Mouse (Mus musculus) midbrain, postnatal 0 days (tissue): ENCODE results near the gene Haus5. TPM values are rescaled to one million over a fixed set of nuclear protein-coding genes. Genes with fewer than 3 reads are reported as not detected.

Source experiments
- ATAC-seq: fragments of 200-750 bp; cut with Nextera tagmentation; 2 replicates; pipeline ENCODE4 v1.8.0; 2017; ENCODE audit warnings: moderate number of reproducible peaks, mild to moderate bottlenecking, moderate TSS enrichment, moderate library complexity; ENCODE audit not compliant: low FRiP score
- DNase-seq: peaks from one replicate; pipeline ENCODE4 v3.0.0-alpha.2; 2015; ENCODE audit warnings: low spot score
- H3K27ac ChIP-seq: fragments of 300-500 bp; sonication (generic); 2 replicates; pipeline ENCODE4 v1.5.1; 2014; ENCODE audit warnings: low read depth, mild to moderate bottlenecking, low read length, mixed read lengths
- H3K27me3 ChIP-seq: fragments of 300-500 bp; sonication (generic); 2 replicates; pipeline ENCODE4 v1.6.1; 2014; ENCODE audit warnings: low read length, control low read depth, mixed read lengths; ENCODE audit not compliant: insufficient read depth
- H3K36me3 ChIP-seq: fragments of 300-500 bp; sonication (generic); 2 replicates; pipeline ENCODE4 v1.6.1; 2014; ENCODE audit warnings: low read length, control low read depth, mixed read lengths; ENCODE audit not compliant: insufficient read depth
- H3K4me1 ChIP-seq: fragments of 300-500 bp; sonication (generic); 2 replicates; pipeline ENCODE4 v1.6.1; 2014; ENCODE audit warnings: mild to moderate bottlenecking, control low read depth, antibody characterized with exemption, low read length, mixed read lengths; ENCODE audit not compliant: insufficient read depth
- H3K4me2 ChIP-seq: fragments of 300-500 bp; sonication (generic); 2 replicates; pipeline ENCODE4 v1.6.1; 2014; ENCODE audit warnings: low read depth, mild to moderate bottlenecking, low read length, mixed read lengths; ENCODE audit not compliant: poor library complexity, severe bottlenecking
- H3K4me3 ChIP-seq: fragments of 300-500 bp; sonication (generic); 2 replicates; pipeline ENCODE4 v1.5.1; 2014; ENCODE audit warnings: low read depth, mild to moderate bottlenecking, low read length, moderate library complexity
- H3K9ac ChIP-seq: fragments of 300-500 bp; sonication (generic); replicated peaks from 2 replicates; pipeline ENCODE4 v1.6.1; 2014; ENCODE audit warnings: mild to moderate bottlenecking, low read length, moderate library complexity, mixed read lengths; ENCODE audit not compliant: poor library complexity, severe bottlenecking
- H3K9me3 ChIP-seq: fragments of 300-500 bp; sonication (generic); 2 replicates; pipeline ENCODE4 v1.6.1; 2016; ENCODE audit warnings: low read length, control low read depth
- CTCF ChIP-seq: IDR thresholded peaks from 2 replicates; pipeline ENCODE4 v1.5.1; 2016; ENCODE audit warnings: antibody characterized with exemption, mild to moderate bottlenecking
- WGBS: fragments of 180-500 bp; shearing (Covaris S2); extraction: QIAGEN DNeasy Blood & Tissue Kit; methylation state at CpG from one replicate; pipeline ENCODE4 v1.1.7; 2014; 5-methylcytosine and 5-hydroxymethylcytosine counted together
- polyA plus RNA-seq: library from polyadenylated mRNA; unstranded; fragments of >200 nt; fragmentation: Nextera tagmentation; extraction: Ambion mirVana; gene quantifications from 2 replicates; pipeline ENCODE4 v1.2.1, GENCODE M21; 2015
- total RNA-seq: library from RNA; depleted of rRNA; stranded (reverse); fragments of >200 nt; gene quantifications from 2 replicates; pipeline ENCODE4 v1.2.3, GENCODE M21; 2014

Haus5 gene
- total and polyA plus RNA-seq, 2 experiments from 2014 or later = 20.0 to 22.7 TPM

DNA sequence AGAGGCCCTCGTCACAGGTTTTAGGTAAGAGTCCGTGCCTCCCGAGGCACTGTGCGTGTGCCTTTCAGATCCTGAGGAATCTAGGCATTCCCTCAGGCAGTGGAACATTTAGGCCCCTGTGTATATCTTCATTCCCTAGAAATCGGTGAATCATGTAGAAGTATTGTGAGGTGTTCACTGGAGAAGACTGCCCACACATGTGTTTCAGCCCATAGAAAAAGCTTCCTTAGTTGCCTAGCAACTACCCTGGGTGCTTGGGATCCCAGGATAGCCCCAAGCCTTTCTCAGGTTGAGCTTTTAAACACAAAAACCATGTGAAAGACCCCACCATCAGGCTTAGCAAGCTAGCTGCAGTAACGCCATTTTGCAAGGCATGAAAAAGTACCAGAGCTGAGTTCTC is 23.5 kb upstream of the Haus5 start:
- Histone ChIP-seq H3K4me2 (no peak overlapping the region), H3K27ac (no peak overlapping the region), H3K9me3 (no peaks in the 10 kb centered on the region), H3K27me3 (peaks cover 11% of the 10 kb centered on the region), H3K9ac (no peak overlapping the region), H3K4me3 (no peak overlapping the region), H3K4me1 (no peaks in the 10 kb centered on the region), H3K36me3 (no peaks in the 10 kb centered on the region)
- 69% methylated on average over 6 of the region's 6 CpGs for WGBS
- TF ChIP-seq CTCF = no peak
- no peak for DNase-seq
- ATAC-seq = no peak

DNA sequence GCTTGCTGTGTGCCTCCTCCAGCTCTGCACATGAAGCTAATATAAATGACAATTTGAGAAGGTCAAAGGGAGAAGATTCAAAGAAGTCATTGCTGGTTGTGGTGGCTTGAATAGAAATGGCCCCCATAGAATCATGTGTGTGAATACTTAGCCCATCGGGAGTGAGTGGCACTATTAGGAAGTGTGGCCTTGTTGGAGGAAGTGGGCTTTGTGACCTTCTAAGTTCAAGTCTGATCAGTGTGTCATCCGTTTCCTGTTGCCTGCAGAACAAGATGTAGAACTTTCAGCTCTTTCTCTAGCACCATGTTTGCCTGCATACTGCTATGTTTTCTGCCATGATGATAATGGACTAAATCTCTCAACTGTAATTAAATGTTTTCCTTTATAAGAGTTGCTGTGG is 18.6 kb upstream of the Haus5 start:
- no peak for DNase-seq
- 83% methylated on average over 2 of the region's 2 CpGs for WGBS
- Histone ChIP-seq H3K9me3 (no peaks in the 10 kb centered on the region), H3K27me3 (peaks cover 14% of the 10 kb centered on the region), H3K4me3 (no peak overlapping the region), H3K4me2 (no peak overlapping the region), H3K27ac (no peak overlapping the region), H3K9ac (no peak overlapping the region), H3K4me1 (no peaks in the 10 kb centered on the region), H3K36me3 (no peaks in the 10 kb centered on the region)
- TF ChIP-seq CTCF = no peak
- ATAC-seq = no peak

DNA sequence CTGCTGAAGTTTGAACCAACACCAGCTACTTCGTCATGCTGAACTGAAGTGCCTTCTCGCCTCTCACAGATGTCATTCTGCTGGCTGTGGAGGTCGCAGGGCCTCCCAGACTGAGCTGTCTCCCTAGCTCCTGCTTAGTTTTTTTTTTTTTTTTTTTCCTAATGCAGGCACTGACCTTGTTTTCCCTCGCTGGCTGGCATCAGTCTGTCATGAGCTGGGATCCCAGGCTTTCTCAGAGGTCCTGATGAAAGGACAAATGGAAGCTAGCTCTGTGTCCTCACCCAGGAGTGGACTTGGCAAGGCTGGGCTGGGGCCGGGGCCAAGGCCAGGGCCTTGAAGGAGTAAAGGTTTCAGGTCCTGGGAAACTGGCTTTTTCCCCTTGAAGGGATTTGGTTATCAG is 17.1 kb upstream of the Haus5 start:
- TF ChIP-seq CTCF = no peak
- Histone ChIP-seq H3K27me3 (0 out of 2 replicates have a peak, but pooled peaks cover 3% of the 10 kb centered on the region), H3K4me2 (no peak overlapping the region), H3K9ac (no peak overlapping the region), H3K4me1 (no peaks in the 10 kb centered on the region), H3K27ac (no peak overlapping the region), H3K36me3 (no peaks in the 10 kb centered on the region), H3K9me3 (no peaks in the 10 kb centered on the region), H3K4me3 (no peak overlapping the region)
- ATAC-seq (no peak), DNase-seq (no peak)
- 68% methylated on average over 5 of the region's 5 CpGs for WGBS

- WGBS = 63% methylated on average over 5 of the region's 5 CpGs
- H3K9ac ChIP-seq = no peak overlapping the region
- no peaks in the 10 kb centered on the region for H3K9me3 ChIP-seq
- peak; percentile 25; the same call in 1 of the 2 replicates for TF ChIP-seq CTCF
- H3K4me1 ChIP-seq = no peaks in the 10 kb centered on the region
- ATAC-seq (no peak), DNase-seq (peak; percentile 69)
- H3K27ac ChIP-seq = no peak overlapping the region
- no peaks in the 10 kb centered on the region for H3K36me3 ChIP-seq
- H3K4me3 ChIP-seq = no peak overlapping the region
- 0 out of 2 replicates have a peak, but pooled peaks cover 3% of the 10 kb centered on the region for H3K27me3 ChIP-seq
- no peak overlapping the region for H3K4me2 ChIP-seq
Measured at GRCm38 (mm10) chr7:30678263-30678975, 13.6 kb upstream of the Haus5 start.

DNA sequence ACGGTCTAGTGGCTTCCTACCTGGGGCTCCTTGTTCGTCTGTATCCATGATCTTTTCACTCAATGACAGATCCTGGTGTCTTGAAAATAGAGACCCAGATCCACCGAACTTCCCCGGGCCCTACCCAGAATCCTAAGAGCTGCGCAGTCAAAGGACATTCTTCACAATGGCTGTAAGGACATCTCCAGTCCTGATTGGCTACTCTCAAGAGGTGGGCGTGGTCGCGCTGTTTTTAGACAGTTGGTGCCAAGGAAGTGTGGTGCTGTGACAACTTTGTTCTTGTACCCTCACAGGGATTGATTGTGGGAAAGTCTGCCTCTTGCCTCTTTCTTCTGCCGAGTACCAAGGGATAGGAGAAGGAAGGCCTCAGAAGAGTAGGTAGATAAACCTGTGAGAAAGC is 6.7 kb upstream of the Haus5 start, which contains the start of gene Pmis2:
Gene Pmis2, minus strand, starts transcription at position 126 of the 400 bp plus-strand sequence.
- Histone ChIP-seq H3K36me3 (no peaks in the 10 kb centered on the region), H3K4me1 (no peaks in the 10 kb centered on the region), H3K27ac (no peak within 1 kb of the TSS), H3K4me3 (no peak within 1 kb of the TSS), H3K9ac (no peak within 1 kb of the TSS), H3K9me3 (no peaks in the 10 kb centered on the region), H3K4me2 (no peak within 1 kb of the TSS), H3K27me3 (peaks cover 7% of the 10 kb centered on the region; the same call in 1 of the 2 replicates)
- WGBS = 71% methylated on average over 9 of the region's 9 CpGs
- no peak for TF ChIP-seq CTCF
- DNase-seq (no peak), ATAC-seq (no peak)

DNA sequence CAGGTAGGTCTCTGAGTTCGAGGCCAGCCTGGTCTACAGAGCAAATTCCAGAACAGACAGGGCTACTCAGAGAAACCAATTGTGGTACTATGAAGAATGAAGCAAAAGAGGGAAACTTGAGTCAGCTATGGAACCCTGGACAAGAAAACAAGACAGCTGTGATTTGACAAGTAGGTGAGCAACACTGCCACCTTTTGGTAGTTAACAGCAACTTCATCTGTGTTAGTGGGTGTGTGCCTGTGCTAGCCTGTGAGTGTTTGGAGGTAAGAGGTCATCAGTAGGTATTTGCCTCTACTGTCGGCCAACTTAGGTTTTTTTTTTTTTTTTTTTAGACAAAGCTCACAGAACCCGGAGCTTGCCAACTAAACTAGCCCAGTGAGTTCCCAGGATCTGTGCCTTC is 4.4 kb upstream of the Haus5 start:
- H3K27me3 ChIP-seq = peaks cover 7% of the 10 kb centered on the region; the same call in 1 of the 2 replicates
- no peaks in the 10 kb centered on the region for H3K36me3 ChIP-seq
- no peak overlapping the region for H3K27ac ChIP-seq
- peak; percentile 8 for DNase-seq
- ATAC-seq = no peak
- no peak overlapping the region for H3K9ac ChIP-seq
- no peaks in the 10 kb centered on the region for H3K4me1 ChIP-seq
- H3K4me2 ChIP-seq = no peak overlapping the region
- H3K9me3 ChIP-seq = no peaks in the 10 kb centered on the region
- WGBS = 46% methylated on average over 3 of the region's 3 CpGs
- no peak overlapping the region for H3K4me3 ChIP-seq
- TF ChIP-seq CTCF = peak; percentile 42
